Mouse (Mus musculus): ENCODE measurements around the gene Orc4. TPM values are rescaled to one million over a fixed set of nuclear protein-coding genes. Genes with fewer than 3 reads are reported as not detected.

The Orc4 gene
- total RNA-seq (2023): 78.5 to 88.6 TPM (median 81.5 TPM) in 4 replicates

GRCm38 (mm10) chr2:48950252-48950315 is at the start of gene Orc4:
Orc4 (minus strand) TSS chr2:48950277.

GRCm38 (mm10) chr2:48948841-48949584 is 1.1 kb downstream of the Orc4 start, which contains the start of gene Mbd5:
Mbd5 (plus strand) TSS chr2:48949508.

Other genes with a start within 250 kb of the Orc4 start
- 1.4 to 2.4 TPM (median 2.1 TPM) in 4 replicates for gene Acvr2a, start 136.2 kb downstream of the Orc4 start, total RNA-seq (2023)
- gene Mbd5, start 769 bp downstream of the Orc4 start, total RNA-seq (2023): 55.4 to 71.4 TPM (median 61.6 TPM) in 4 replicates